Mouse (Mus musculus) erythroblast, adult 5-6 weeks (primary cell): ENCODE data around the gene Tmc5. TPM values are rescaled to one million over a fixed set of nuclear protein-coding genes. Genes with fewer than 3 reads are reported as not detected.

Experiments used
- ATAC-seq: replicated peaks from 2 replicates; pipeline ENCODE4 v1.8.0; 2016; ENCODE audit warnings: moderate number of reproducible peaks, mild to moderate bottlenecking, moderate TSS enrichment, inconsistent platforms; ENCODE audit not compliant: poor library complexity, low FRiP score, severe bottlenecking
- total RNA-seq, 2 experiments: library from RNA; stranded (forward) in 1 of 2; stranded (reverse) in 1 of 2; fragments of 150-400 nt in 1 of 2; fragments of 200-764, 138-1000 nt in 1 of 2; gene quantifications; 2 replicates each; pipeline versions ENCODE4 v1.2.3 to v1.2.4; 2015 to 2017; ENCODE audit warnings: low replicate concordance in 2 of 2

Tmc5 gene
- total RNA-seq, 2 experiments from 2014 or later = not detected

- ATAC-seq = no peak
Observed at GRCm38 (mm10) chr7:118604842-118605241, 7.7 kb downstream of the Tmc5 start.

- no peak for ATAC-seq
Observed at GRCm38 (mm10) chr7:118609815-118610214, 12.7 kb downstream of the Tmc5 start.

GRCm38 (mm10) chr7:118610721-118611120 is 13.6 kb downstream of the Tmc5 start:
- no peak for ATAC-seq

- ATAC-seq = no peak
Observed at GRCm38 (mm10) chr7:118611185-118611749, 14.2 kb downstream of the Tmc5 start.

- no peak for ATAC-seq
Observed at GRCm38 (mm10) chr7:118611933-118612332, 14.8 kb downstream of the Tmc5 start.

GRCm38 (mm10) chr7:118614076-118614475 is 17.0 kb downstream of the Tmc5 start:
- ATAC-seq = no peak

GRCm38 (mm10) chr7:118618104-118618503 is 21.0 kb downstream of the Tmc5 start:
- ATAC-seq = no peak

GRCm38 (mm10) chr7:118620243-118620906 is 23.3 kb downstream of the Tmc5 start:
- ATAC-seq = no peak

- ATAC-seq = no peak
Observed at GRCm38 (mm10) chr7:118621094-118621493, 24.0 kb downstream of the Tmc5 start.

GRCm38 (mm10) chr7:118627550-118628298 is 30.6 kb downstream of the Tmc5 start:
- ATAC-seq = no peak

- ATAC-seq = no peak
Observed at GRCm38 (mm10) chr7:118633094-118633493, 36.0 kb downstream of the Tmc5 start.

GRCm38 (mm10) chr7:118633951-118634350 is 36.9 kb downstream of the Tmc5 start:
- ATAC-seq = no peak

- ATAC-seq = no peak
Observed at GRCm38 (mm10) chr7:118637466-118637865, 40.4 kb downstream of the Tmc5 start.

GRCm38 (mm10) chr7:118646237-118646636 is 49.1 kb downstream of the Tmc5 start:
- no peak for ATAC-seq

- no peak for ATAC-seq
Observed at GRCm38 (mm10) chr7:118649328-118649727, 52.2 kb downstream of the Tmc5 start.

GRCm38 (mm10) chr7:118650119-118650518 is 53.0 kb downstream of the Tmc5 start:
- no peak for ATAC-seq

GRCm38 (mm10) chr7:118650891-118651290 is 53.8 kb downstream of the Tmc5 start:
- ATAC-seq = no peak

- no peak for ATAC-seq
Observed at GRCm38 (mm10) chr7:118652572-118653295, 55.6 kb downstream of the Tmc5 start.

- ATAC-seq = no peak
Observed at GRCm38 (mm10) chr7:118656730-118657129, 59.6 kb downstream of the Tmc5 start.

- ATAC-seq = no peak
Observed at GRCm38 (mm10) chr7:118667773-118668172, 70.7 kb downstream of the Tmc5 start.
